ENCODE assay signal across 8 mouse cellular contexts in the genomic region with DNA sequence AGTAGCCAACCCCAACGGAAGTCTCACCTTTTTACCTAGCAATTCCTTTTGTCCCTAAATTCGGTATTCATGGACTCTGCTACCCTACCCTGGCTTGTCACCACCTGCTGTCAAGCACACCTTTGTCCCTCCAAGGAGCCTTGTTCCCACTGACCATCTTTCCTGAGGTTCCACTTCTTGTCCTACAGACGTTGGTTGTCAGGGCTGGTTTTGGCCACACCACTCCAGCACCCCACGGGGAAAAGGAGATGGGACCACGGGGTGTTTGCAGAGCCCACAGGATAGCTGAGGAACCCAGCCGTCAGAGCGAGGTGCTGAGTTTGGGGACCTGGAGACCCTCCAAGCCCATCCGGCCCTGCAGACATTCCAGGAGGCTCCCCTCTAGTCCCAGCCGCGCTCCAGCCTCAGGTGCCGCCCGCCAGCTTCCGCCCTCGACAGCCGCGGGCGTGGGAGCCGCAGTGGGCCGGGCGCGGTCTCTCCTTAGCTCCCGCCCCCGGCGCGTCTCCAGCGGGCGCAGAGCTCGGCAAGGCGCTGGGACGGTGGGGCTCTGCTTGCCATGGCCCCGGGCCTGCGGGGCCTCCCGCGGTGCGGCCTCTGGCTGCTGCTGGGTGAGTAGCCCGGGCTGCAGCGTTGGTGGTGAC. TPM values are rescaled to one million over a fixed set of nuclear protein-coding genes. Genes with fewer than 3 reads are reported as not detected.
A peak's percentile ranks its signal among the peaks of the same experiment; 100 is the strongest.
DNase-seq lines count a peak whose midpoint lies in the region; ATAC-seq lines count a peak whose summit lies in the region.

A gene (plus strand): TSS at position 290 of the 641 bp plus-strand sequence.

- H3K9me3 ChIP-seq in forebrain, embryonic 11.5 days (ENCODE audit: control insufficient read depth, low read length): no peaks in the 10 kb centered on the region

- peak within 1 kb of the TSS; percentile 33 for H3K9ac ChIP-seq in forebrain, embryonic 11.5 days (ENCODE audit: low read length)

- 0 out of 2 replicates have a peak, but pooled peaks cover 2% of the 10 kb centered on the region for H3K4me1 ChIP-seq in forebrain, embryonic 11.5 days (replicated peaks; ENCODE audit: control insufficient read depth, insufficient read depth, low read length)

- no peak for ATAC-seq in forebrain, embryonic 11.5 days (replicated peaks; ENCODE audit: low FRiP score)

- peak within 1 kb of the TSS; percentile 65 for H3K4me2 ChIP-seq in forebrain, embryonic 11.5 days (ENCODE audit: low read depth, low read length, severe bottlenecking)

- peak; percentile 70 for DNase-seq in CD4-positive helper T cell, adult 2 months (ENCODE audit: low read depth, low spot score)
- peak; percentile 65 for DNase-seq in ZHBTc4 (ENCODE audit: low read depth, low spot score)
- peak; percentile 66 for DNase-seq in forebrain, embryonic 11.5 days (ENCODE audit: low spot score)
- DNase-seq in heart, postnatal 4 days: peak; percentile 51
- peak; percentile 50 to 54 for DNase-seq in layer of hippocampus, postnatal 25 days (ENCODE audit: extremely low spot score in 1 of 2, low spot score in 1 of 2)
- DNase-seq in lung, postnatal 14 days: peak; percentile 60
- DNase-seq in ovary, postnatal 36 days (ENCODE audit: low spot score): peak; percentile 51
- DNase-seq in urinary bladder, postnatal 14 days (ENCODE audit: low spot score): peak; percentile 58

- 7% methylated on average over 37 of the region's 37 CpGs for WGBS in forebrain, embryonic 11.5 days

- H3K36me3 ChIP-seq in forebrain, embryonic 11.5 days (ENCODE audit: control insufficient read depth, insufficient read depth, low read length): no peaks in the 10 kb centered on the region

- H3K4me3 ChIP-seq in forebrain, embryonic 11.5 days (ENCODE audit: low read depth, low read length): peak within 1 kb of the TSS; percentile 35

- peaks cover 10% of the 10 kb centered on the region; the same call in 1 of the 2 replicates for H3K27me3 ChIP-seq in forebrain, embryonic 11.5 days (ENCODE audit: control insufficient read depth, insufficient read depth, low read length)

- no peak within 1 kb of the TSS for H3K27ac ChIP-seq in forebrain, embryonic 11.5 days (ENCODE audit: low read depth, low read length)

RNA-seq across cellular contexts. Expression of the gene that starts here (rescaled TPM):
- 0.12 and 0.41 TPM in 2 replicates for polyA plus RNA-seq in forebrain, embryonic 11.5 days (2014; fragmentation: Nextera tagmentation; extraction: Ambion mirVana)
- 10 to 100 TPM; 24.3 to 26.8 TPM for total RNA-seq in heart, postnatal 4 days (2021)
- 10 to 100 TPM; 61.6 to 63.1 TPM for total RNA-seq in layer of hippocampus, postnatal 25 days (2021)

Comparison
In these comparisons a context has a peak if more than half of its experiments do, and no peak if none do; other contexts are left out.
1. Peak in DNase-seq, H3K4me3 ChIP-seq, H3K9ac ChIP-seq and H3K4me2 ChIP-seq in forebrain, embryonic 11.5 days; RNA of the gene not detected or under 1 TPM.